Mouse (Mus musculus) limb, embryonic 11.5 days (tissue): ENCODE data around the gene Nrbf2. TPM values are rescaled to one million over a fixed set of nuclear protein-coding genes. Genes with fewer than 3 reads are reported as not detected.

Source experiments
- ATAC-seq: fragments of 200-750 bp; cut with Nextera tagmentation; 2 replicates; pipeline ENCODE4 v1.8.0; 2017; ENCODE audit warnings: low read depth; ENCODE audit not compliant: insufficient number of reproducible peaks, low FRiP score, low TSS enrichment
- DNase-seq: peaks from one replicate; pipeline ENCODE4 v3.0.0-alpha.2; 2015; ENCODE audit warnings: low spot score
- H3K27ac ChIP-seq: fragments of 300-500 bp; sonication (generic); replicated peaks from 2 replicates; pipeline ENCODE4 v1.5.1; 2014; ENCODE audit warnings: low read depth, mild to moderate bottlenecking, low read length
- H3K27me3 ChIP-seq: fragments of 300-500 bp; sonication (generic); 2 replicates; pipeline ENCODE4 v1.6.1; 2014; ENCODE audit warnings: mild to moderate bottlenecking, low read length, mixed read lengths; ENCODE audit not compliant: control insufficient read depth, insufficient read depth
- H3K36me3 ChIP-seq: fragments of 300-500 bp; sonication (generic); 2 replicates; pipeline ENCODE4 v1.6.1; 2014; ENCODE audit warnings: mild to moderate bottlenecking, low read length, moderate library complexity, mixed read lengths; ENCODE audit not compliant: control insufficient read depth, insufficient read depth
- H3K4me1 ChIP-seq: fragments of 300-500 bp; sonication (generic); 2 replicates; pipeline ENCODE4 v1.6.1; 2014; ENCODE audit warnings: low read length, mixed read lengths; ENCODE audit not compliant: control insufficient read depth, insufficient read depth
- H3K4me2 ChIP-seq: fragments of 300-500 bp; sonication (generic); 2 replicates; pipeline ENCODE4 v1.6.1; 2014; ENCODE audit warnings: low read depth, mild to moderate bottlenecking, moderate library complexity; ENCODE audit not compliant: severe bottlenecking
- H3K4me3 ChIP-seq: fragments of 300-500 bp; sonication (generic); 2 replicates; pipeline ENCODE4 v1.5.1; 2014; ENCODE audit warnings: low read depth, low read length
- H3K9ac ChIP-seq: fragments of 300-500 bp; sonication (generic); 2 replicates; pipeline ENCODE4 v1.6.1; 2014; ENCODE audit warnings: mild to moderate bottlenecking, low read length
- H3K9me3 ChIP-seq: fragments of 300-500 bp; sonication (generic); 2 replicates; pipeline ENCODE4 v1.6.1; 2016; ENCODE audit warnings: low read length; ENCODE audit not compliant: control insufficient read depth
- WGBS: fragments of 180-500 bp; shearing (Covaris S2); extraction: QIAGEN DNeasy Blood & Tissue Kit; methylation state at CpG from one replicate; pipeline ENCODE4 v1.1.7; 2014; 5-methylcytosine and 5-hydroxymethylcytosine counted together
- polyA plus RNA-seq: library from polyadenylated mRNA; unstranded; fragments of >200 nt; fragmentation: Nextera tagmentation; extraction: Ambion mirVana; gene quantifications from 2 replicates; pipeline ENCODE4 v1.2.1, GENCODE M21; 2014

The Nrbf2 gene
- polyA plus RNA-seq, 1 experiment from 2014 or later = 48.0 TPM

DNA sequence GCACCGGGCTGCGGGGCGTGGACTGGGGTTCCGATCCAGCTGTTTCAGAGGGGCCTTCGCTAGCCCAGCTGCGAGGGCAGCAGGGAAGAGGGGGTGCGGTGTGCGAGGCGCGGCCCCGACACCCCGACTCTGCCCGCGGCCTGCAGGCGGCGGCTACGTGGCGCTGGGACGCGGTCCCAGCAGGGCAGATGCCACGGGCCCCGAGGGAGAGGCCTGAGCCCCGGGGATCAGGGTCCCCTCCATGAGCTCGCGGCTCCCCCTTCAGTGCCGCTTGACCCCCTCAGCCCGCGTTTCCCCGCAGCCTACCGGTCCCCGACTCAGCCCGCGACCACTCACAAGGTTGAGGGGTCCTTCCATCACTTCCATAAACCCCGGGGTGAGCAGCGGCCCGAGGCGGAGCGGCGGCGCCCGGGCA lies 337 bp downstream of the Nrbf2 start:
- Histone ChIP-seq H3K4me1 (peaks cover 6% of the 10 kb centered on the region; the same call in 1 of the 2 replicates), H3K36me3 (no peaks in the 10 kb centered on the region), H3K4me2 (peak overlapping the region; percentile 84), H3K27ac (no peak overlapping the region), H3K9me3 (no peaks in the 10 kb centered on the region), H3K9ac (peak overlapping the region; percentile 86), H3K27me3 (no peaks in the 10 kb centered on the region), H3K4me3 (peak overlapping the region; percentile 95)
- ATAC-seq (no peak; the same call in none of the 2 replicates), DNase-seq (peak; percentile 40)
- WGBS = under 1% methylated on average over 29 of the region's 41 CpGs

DNA sequence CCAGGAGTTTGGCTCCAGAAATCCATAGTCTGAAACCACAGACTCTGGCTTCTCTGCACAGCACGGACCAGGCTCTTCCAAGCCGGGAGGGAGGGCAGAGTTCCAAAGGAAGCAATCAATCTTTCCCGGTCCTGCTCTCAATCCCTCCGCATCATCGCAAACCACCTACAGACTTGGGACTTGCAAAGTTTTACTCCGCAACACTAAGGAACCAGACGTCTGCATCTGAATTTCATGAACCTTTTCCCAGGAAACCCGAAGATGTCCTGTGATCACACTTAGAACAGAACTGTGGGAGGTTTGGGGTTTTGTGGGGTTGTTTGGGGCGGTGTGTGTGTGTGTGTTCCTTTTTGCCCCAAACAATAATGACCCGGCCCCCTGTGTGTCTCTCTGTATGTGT lies 794 bp downstream of the Nrbf2 start:
- Histone ChIP-seq H3K4me2 (peak overlapping the region; percentile 84), H3K4me3 (peak overlapping the region; percentile 95), H3K9me3 (no peaks in the 10 kb centered on the region), H3K9ac (peak overlapping the region; percentile 86), H3K36me3 (no peaks in the 10 kb centered on the region), H3K27me3 (no peaks in the 10 kb centered on the region), H3K27ac (no peak overlapping the region), H3K4me1 (peaks cover 6% of the 10 kb centered on the region; the same call in 1 of the 2 replicates)
- ATAC-seq (no peak), DNase-seq (peak; percentile 26)
- 2% methylated on average over 10 of the region's 10 CpGs for WGBS

DNA sequence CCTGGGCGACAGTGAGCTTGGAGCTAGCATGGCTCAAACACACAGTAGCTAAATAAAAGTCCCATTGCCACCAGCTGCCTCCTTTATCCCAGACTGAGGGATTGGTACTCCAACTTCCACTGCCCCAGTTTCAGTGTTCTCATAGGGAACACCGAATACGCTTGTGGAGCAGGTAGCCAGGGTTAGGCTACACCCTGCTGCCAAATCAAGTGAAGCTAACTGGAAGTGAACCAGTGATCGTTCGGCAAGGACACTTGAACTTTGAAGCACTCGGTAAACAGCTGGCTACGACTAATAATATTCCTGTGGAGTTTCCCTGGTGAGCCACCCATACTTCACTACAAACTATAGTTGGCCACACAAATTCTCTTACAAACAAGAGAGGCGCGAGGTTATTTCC lies 1.6 kb downstream of the Nrbf2 start:
- peaks cover 6% of the 10 kb centered on the region; the same call in 1 of the 2 replicates for H3K4me1 ChIP-seq
- 83% methylated on average over 9 of the region's 9 CpGs for WGBS
- no peak for DNase-seq
- no peak overlapping the region for H3K27ac ChIP-seq
- H3K4me3 ChIP-seq = no peak overlapping the region
- H3K9ac ChIP-seq = no peak overlapping the region
- no peaks in the 10 kb centered on the region for H3K36me3 ChIP-seq
- H3K4me2 ChIP-seq = peak overlapping the region; percentile 84; the same call in 1 of the 2 replicates
- ATAC-seq = no peak
- no peaks in the 10 kb centered on the region for H3K27me3 ChIP-seq
- no peaks in the 10 kb centered on the region for H3K9me3 ChIP-seq

DNA sequence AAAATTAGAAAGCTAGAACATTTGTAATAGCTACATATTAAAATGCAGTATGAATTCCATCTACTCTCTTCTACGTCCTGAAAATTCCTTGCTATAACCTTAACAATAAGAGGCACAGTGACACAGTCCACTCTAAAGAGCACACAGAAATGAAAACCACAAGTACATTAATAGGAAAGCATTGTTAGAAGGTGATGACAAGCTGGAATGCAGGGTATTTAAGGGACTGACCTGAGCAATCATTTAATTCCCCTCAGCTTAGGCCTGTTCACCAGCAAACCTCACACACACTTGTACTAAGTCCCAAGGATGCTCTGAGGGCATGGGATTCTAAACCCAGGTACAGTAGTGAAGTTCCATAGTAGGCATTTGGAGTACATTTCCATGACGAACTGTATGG lies 2.6 kb downstream of the Nrbf2 start:
- Histone ChIP-seq H3K9me3 (no peaks in the 10 kb centered on the region), H3K4me3 (no peak overlapping the region), H3K4me1 (peaks cover 6% of the 10 kb centered on the region; the same call in 1 of the 2 replicates), H3K27ac (no peak overlapping the region), H3K36me3 (no peaks in the 10 kb centered on the region), H3K9ac (no peak overlapping the region), H3K4me2 (no peak overlapping the region), H3K27me3 (no peaks in the 10 kb centered on the region)
- no peak for DNase-seq
- no peak for ATAC-seq
- WGBS = 69% methylated on average over 2 of the region's 2 CpGs

DNA sequence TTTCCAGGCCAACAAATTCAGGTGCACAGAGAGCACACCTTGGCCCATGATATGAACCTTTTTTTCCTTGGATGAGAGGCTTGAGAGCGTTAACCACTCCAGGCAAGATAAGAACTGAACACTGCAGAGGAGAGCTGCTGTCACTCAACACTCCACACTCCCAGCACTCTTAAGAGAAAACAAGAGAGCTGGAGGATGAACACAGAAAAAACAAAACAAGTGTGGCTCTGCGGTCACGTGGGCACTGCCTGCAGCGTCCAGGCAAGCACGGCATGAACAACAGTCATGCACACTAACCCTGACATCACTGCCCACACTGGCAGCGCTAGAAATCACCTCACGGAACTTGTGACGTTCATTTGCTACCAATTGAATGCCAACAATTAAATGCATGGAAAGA lies 3.3 kb downstream of the Nrbf2 start:
- ATAC-seq (no peak), DNase-seq (no peak)
- H3K27ac ChIP-seq = no peak overlapping the region
- H3K4me1 ChIP-seq = peaks cover 6% of the 10 kb centered on the region; the same call in 1 of the 2 replicates
- no peak overlapping the region for H3K9ac ChIP-seq
- 88% methylated on average over 8 of the region's 8 CpGs for WGBS
- H3K27me3 ChIP-seq = no peaks in the 10 kb centered on the region
- no peak overlapping the region for H3K4me2 ChIP-seq
- H3K36me3 ChIP-seq = no peaks in the 10 kb centered on the region
- no peak overlapping the region for H3K4me3 ChIP-seq
- H3K9me3 ChIP-seq = no peaks in the 10 kb centered on the region

DNA sequence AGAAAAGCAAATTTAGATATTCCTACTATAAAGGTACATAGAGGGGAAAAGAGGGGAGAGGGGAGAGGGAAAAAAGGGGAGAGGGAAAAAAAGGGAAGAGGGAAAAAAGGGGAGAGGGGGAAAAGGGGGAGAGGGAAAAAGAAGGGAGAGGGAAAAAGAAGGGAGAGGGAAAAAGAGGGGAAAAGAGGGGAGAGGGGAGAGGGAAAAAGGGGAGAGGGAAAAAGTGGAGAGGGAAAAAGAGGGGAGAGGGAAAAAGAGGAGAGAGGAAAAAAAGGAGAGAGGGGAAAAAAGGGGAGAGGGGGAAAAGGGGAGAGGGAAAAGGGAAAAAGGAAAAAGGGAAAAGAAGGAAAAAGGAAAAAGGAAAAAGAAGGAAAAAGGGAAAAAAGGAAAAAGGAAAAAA lies 9.2 kb downstream of the Nrbf2 start:
- ATAC-seq = no peak
- no peak overlapping the region for H3K4me3 ChIP-seq
- DNase-seq = no peak
- no peaks in the 10 kb centered on the region for H3K4me1 ChIP-seq
- no peak overlapping the region for H3K9ac ChIP-seq
- no peaks in the 10 kb centered on the region for H3K27me3 ChIP-seq
- H3K4me2 ChIP-seq = no peak overlapping the region
- H3K36me3 ChIP-seq = peaks cover 3% of the 10 kb centered on the region; the same call in 1 of the 2 replicates
- H3K27ac ChIP-seq = no peak overlapping the region
- H3K9me3 ChIP-seq = no peaks in the 10 kb centered on the region

DNA sequence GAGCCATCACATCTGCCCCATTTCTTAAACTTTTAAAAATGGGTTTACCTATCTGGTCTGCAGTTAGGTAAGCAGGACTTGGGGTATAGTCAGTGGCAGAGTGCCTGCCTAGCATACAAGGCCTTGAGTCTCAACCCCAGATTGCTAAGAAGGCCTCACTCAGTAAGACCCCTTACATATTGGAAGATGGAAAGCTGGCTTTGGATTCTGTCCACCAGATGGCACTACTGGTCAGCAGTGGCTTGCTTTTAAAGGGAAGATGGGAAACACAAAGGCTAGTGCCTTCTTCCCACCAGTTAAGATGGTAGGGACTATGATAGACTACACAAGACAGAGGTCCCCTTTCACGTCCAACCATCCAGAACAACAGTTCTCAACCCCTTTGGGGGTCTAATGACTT lies 20.3 kb downstream of the Nrbf2 start:
- Histone ChIP-seq H3K27ac (no peak overlapping the region), H3K4me2 (no peak overlapping the region), H3K36me3 (peaks cover 4% of the 10 kb centered on the region; the same call in 1 of the 2 replicates), H3K4me1 (no peaks in the 10 kb centered on the region), H3K27me3 (no peaks in the 10 kb centered on the region), H3K9ac (no peak overlapping the region), H3K4me3 (no peak overlapping the region), H3K9me3 (no peaks in the 10 kb centered on the region)
- ATAC-seq (no peak), DNase-seq (peak; percentile 57)
- 59% methylated on average over 1 of the region's 1 CpGs for WGBS

DNA sequence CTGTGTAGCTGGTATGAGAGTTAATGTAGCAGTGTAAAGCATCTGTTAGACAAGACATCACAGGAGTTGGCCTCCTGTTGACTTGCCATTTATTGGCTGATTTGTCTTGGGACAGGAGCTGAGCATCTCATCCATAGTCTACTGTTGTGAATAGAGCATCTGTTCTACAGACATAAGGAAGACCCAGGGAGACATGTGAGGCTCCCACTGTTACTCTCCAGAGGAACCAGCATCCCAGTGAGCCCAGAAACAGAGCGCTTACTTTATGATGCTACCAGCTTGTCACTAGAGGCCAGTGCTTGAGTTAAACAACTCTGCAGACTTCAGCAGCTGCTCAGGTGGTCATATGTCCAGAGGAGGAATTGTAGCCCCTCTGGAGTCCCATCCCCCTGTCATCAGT lies 32.0 kb downstream of the Nrbf2 start:
- no peak overlapping the region for H3K4me2 ChIP-seq
- no peaks in the 10 kb centered on the region for H3K27me3 ChIP-seq
- H3K4me1 ChIP-seq = no peaks in the 10 kb centered on the region
- WGBS = 95% methylated on average over 1 of the region's 1 CpGs
- H3K9ac ChIP-seq = no peak overlapping the region
- H3K9me3 ChIP-seq = no peaks in the 10 kb centered on the region
- DNase-seq = no peak
- no peak for ATAC-seq
- H3K27ac ChIP-seq = no peak overlapping the region
- H3K36me3 ChIP-seq = peaks cover 8% of the 10 kb centered on the region; the same call in 1 of the 2 replicates
- H3K4me3 ChIP-seq = no peak overlapping the region

DNA sequence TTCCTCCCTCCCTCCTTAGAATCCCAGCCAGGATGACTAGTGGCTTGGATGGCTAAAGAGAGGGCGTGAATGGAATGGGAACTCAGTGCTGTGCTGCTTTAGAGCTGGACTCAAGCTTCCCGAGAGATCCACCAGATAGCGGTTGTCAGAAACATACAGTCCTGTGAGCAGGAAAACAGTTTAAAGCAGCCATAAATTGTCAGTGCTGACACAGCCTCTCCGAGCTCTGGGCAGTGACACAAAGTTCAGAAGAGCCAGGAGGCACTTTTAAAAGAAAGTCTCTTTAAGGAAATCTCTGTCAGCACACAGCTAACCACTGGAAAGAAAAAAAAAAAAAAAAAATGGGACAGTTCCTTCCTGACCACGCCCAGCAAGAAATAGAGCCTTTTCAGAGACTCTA lies 32.8 kb downstream of the Nrbf2 start:
- H3K4me1 ChIP-seq = no peaks in the 10 kb centered on the region
- no peaks in the 10 kb centered on the region for H3K27me3 ChIP-seq
- WGBS = 51% methylated on average over 5 of the region's 5 CpGs
- no peak overlapping the region for H3K4me3 ChIP-seq
- no peak overlapping the region for H3K9ac ChIP-seq
- no peak overlapping the region for H3K27ac ChIP-seq
- ATAC-seq = no peak
- peaks cover 8% of the 10 kb centered on the region; the same call in 1 of the 2 replicates for H3K36me3 ChIP-seq
- H3K9me3 ChIP-seq = no peaks in the 10 kb centered on the region
- DNase-seq = no peak
- H3K4me2 ChIP-seq = no peak overlapping the region
